In genomic region chr13:70636706-70637105, GRCm38 (mm10) we compare ENCODE assay signal across 8 mouse cellular contexts. TPM values are rescaled to one million over a fixed set of nuclear protein-coding genes. Genes with fewer than 3 reads are reported as not detected.
A peak's percentile ranks its signal among the peaks of the same experiment; 100 is the strongest.
DNase-seq lines count a peak whose midpoint lies in the region; ATAC-seq and TF ChIP-seq lines count a peak whose summit lies in the region.

No protein-coding gene starts in this region.

- peaks cover 7% of the 10 kb centered on the region; the same call in 1 of the 2 replicates for H3K27me3 ChIP-seq in forebrain, embryonic 12.5 days
- no peaks in the 10 kb centered on the region for H3K27me3 ChIP-seq in liver, embryonic 14.5 days (ENCODE audit: control insufficient read depth, insufficient read depth, low read length)

- 27% methylated on average over 10 of the region's 10 CpGs for WGBS in forebrain, embryonic 12.5 days
- 11% methylated on average over 10 of the region's 10 CpGs for WGBS in liver, embryonic 14.5 days (ENCODE audit: insufficient replicate concordance)

- peak overlapping the region; percentile 71 for H3K4me2 ChIP-seq in forebrain, embryonic 12.5 days
- H3K4me2 ChIP-seq in liver, embryonic 14.5 days (ENCODE audit: low read depth) = peak overlapping the region; percentile 88

- no peaks in the 10 kb centered on the region for H3K36me3 ChIP-seq in forebrain, embryonic 12.5 days (replicated peaks)
- no peaks in the 10 kb centered on the region for H3K36me3 ChIP-seq in liver, embryonic 14.5 days (replicated peaks; ENCODE audit: control insufficient read depth, insufficient read depth, low read depth)

- H3K9ac ChIP-seq in forebrain, embryonic 12.5 days = peak overlapping the region; percentile 94
- peak overlapping the region; percentile 79 for H3K9ac ChIP-seq in liver, embryonic 14.5 days (replicated peaks)

- TF ChIP-seq EP300 in liver, embryonic 14.5 days (IDR thresholded peaks at IDR 0.05; ENCODE audit: low read depth) = no peak

- no peak for ATAC-seq in forebrain, embryonic 12.5 days (ENCODE audit: low FRiP score)
- no peak for ATAC-seq in liver, embryonic 14.5 days (ENCODE audit: insufficient read depth)
- ATAC-seq in megakaryocyte-erythroid progenitor cell, adult 5-6 weeks (replicated peaks; ENCODE audit: low FRiP score, low TSS enrichment, poor library complexity, severe bottlenecking) = no peak

- intact Hi-C loops in gastrocnemius, adult 2 months (cut with DNase I) = loop anchor here (2.0 to 5.0 kb wide), 2 partner anchors 26 to 44 kb away; no protein-coding TSS in a partner anchor

- no peaks in the 10 kb centered on the region for H3K9me3 ChIP-seq in forebrain, embryonic 12.5 days
- H3K9me3 ChIP-seq in liver, embryonic 14.5 days (ENCODE audit: control insufficient read depth, low read length) = no peaks in the 10 kb centered on the region

- peaks cover 24% of the 10 kb centered on the region for H3K4me1 ChIP-seq in forebrain, embryonic 12.5 days
- peaks cover 10 to 22% of the 10 kb centered on the region in 2 experiments for H3K4me1 ChIP-seq in liver, embryonic 14.5 days (replicated peaks; ENCODE audit: control insufficient read depth in 2 of 2, insufficient read depth in 2 of 2, low read length in 1 of 2)

- H3K27ac ChIP-seq in gastrocnemius, adult 2 months = peak overlapping the region; percentile 97
- H3K27ac ChIP-seq in forebrain, embryonic 12.5 days = no peak overlapping the region
- H3K27ac ChIP-seq in liver, embryonic 14.5 days = no peak overlapping the region

- DNase-seq in gastrocnemius, adult 2 months = no peak
- no peak for DNase-seq in gastrocnemius, postnatal 25 days
- peak; percentile 36 for DNase-seq in 416B (ENCODE audit: low read depth)
- DNase-seq in liver, embryonic 14.5 days (ENCODE audit: low read depth in 3 of 3, low spot score in 3 of 3) = no peak
- DNase-seq in adrenal gland, adult 2 months = no peak
- no peak for DNase-seq in thymus, postnatal 36 days

- TF ChIP-seq CTCF in gastrocnemius, adult 2 months (IDR thresholded peaks at IDR 0.05) = no peak
- no peak for TF ChIP-seq CTCF in liver, embryonic 14.5 days (IDR thresholded peaks at IDR 0.05; ENCODE audit: low read depth)

- H3K4me3 ChIP-seq in gastrocnemius, adult 2 months = peak overlapping the region; percentile 93
- peak overlapping the region; percentile 96 for H3K4me3 ChIP-seq in forebrain, embryonic 12.5 days (replicated peaks)
- H3K4me3 ChIP-seq in liver, embryonic 14.5 days (ENCODE audit: insufficient read depth in 1 of 2, low read depth in 2 of 2, low read length in 2 of 2) = peak overlapping the region; percentile 75 to 90

RNA-seq across cellular contexts. Expression of gene Ice1, which starts 0.7 kb away (rescaled TPM):
- 10 to 100 TPM; 17.1 to 22.8 TPM for total RNA-seq in gastrocnemius, adult 2 months (2021)
- 10 to 100 TPM; 16.2 to 16.3 TPM for total RNA-seq in gastrocnemius, postnatal 25 days (2021)
- polyA plus RNA-seq in forebrain, embryonic 12.5 days (2016; fragmentation: Nextera tagmentation; extraction: Ambion mirVana) = 32.9 and 33.0 TPM in 2 replicates
- polyA plus RNA-seq in liver, embryonic 14.5 days (2012; rRNA removed) = 6.9 and 9.6 TPM in 2 replicates
- 5.9 and 7.7 TPM in 2 replicates for polyA plus RNA-seq in liver, embryonic 14.5 days (2014; fragmentation: Nextera tagmentation; extraction: Ambion mirVana)
- 10 to 100 TPM; 22.4 to 23.7 TPM for total RNA-seq in adrenal gland, adult 2 months (2021)
- 9.7 and 10.0 TPM in 2 replicates for polyA plus RNA-seq in adrenal gland, adult 2 months (2012; rRNA removed)
- total RNA-seq in megakaryocyte-erythroid progenitor cell, adult 5-6 weeks (2014; fragmentation: Nextera tagmentation) = 34.9 and 41.7 TPM in 2 replicates
- total RNA-seq in megakaryocyte-erythroid progenitor cell, adult 5-6 weeks (2017) = 34.6 and 44.0 TPM in 2 replicates
